In genomic region chr6:119008638-119009166, GRCm38 (mm10) we compare ENCODE assay signal across 24 mouse cellular contexts.
A peak's percentile ranks its signal among the peaks of the same experiment; 100 is the strongest.
DNase-seq lines count a peak whose midpoint lies in the region; ATAC-seq lines count a peak whose summit lies in the region.
"Had no signal": no experiment of that assay in that cellular context is flagged by ENCODE, and none has a peak within 500 bp of the region (broad histone marks: within the 10 kb centered on the region; RNA-seq: fewer than 3 reads in every experiment).

No protein-coding gene starts in this region.

- no peak for ATAC-seq in liver, embryonic 13.5 days (ENCODE audit: low read depth)
- ATAC-seq in liver, embryonic 11.5 days (replicated peaks; ENCODE audit: low FRiP score) = no peak
- ATAC-seq in lung, embryonic 15.5 days (ENCODE audit: borderline replicate concordance, extremely low read depth, low FRiP score, low TSS enrichment) = no peak; the same call in 1 of the 2 replicates
- ATAC-seq: forebrain, embryonic 14.5 days; forebrain, postnatal 0 days; hindbrain, embryonic 16.5 days had no signal

- H3K27ac ChIP-seq in liver, embryonic 13.5 days = no peak overlapping the region
- no peak overlapping the region for H3K27ac ChIP-seq in liver, embryonic 11.5 days (ENCODE audit: low read depth, low read length)
- peak overlapping the region; percentile 67 for H3K27ac ChIP-seq in lung, embryonic 15.5 days
- H3K27ac ChIP-seq: embryonic facial prominence, embryonic 15.5 days; gastrocnemius, adult 2 months; heart, embryonic 10.5 days; heart, embryonic 15.5 days; hindbrain, embryonic 10.5 days; hindbrain, embryonic 13.5 days had no signal

- H3K27me3 ChIP-seq in liver, embryonic 13.5 days = 0 out of 2 replicates have a peak, but pooled peaks cover 2% of the 10 kb centered on the region
- no peaks in the 10 kb centered on the region for H3K27me3 ChIP-seq in liver, embryonic 11.5 days (replicated peaks; ENCODE audit: control insufficient read depth, insufficient read depth, low read length)
- H3K27me3 ChIP-seq in lung, embryonic 15.5 days = no peaks in the 10 kb centered on the region
- H3K27me3 ChIP-seq: embryonic facial prominence, embryonic 12.5 days; embryonic facial prominence, embryonic 15.5 days; heart, embryonic 15.5 days; hindbrain, embryonic 13.5 days had no signal

- no peak overlapping the region for H3K4me3 ChIP-seq in liver, embryonic 13.5 days (replicated peaks)
- H3K4me3 ChIP-seq in liver, embryonic 11.5 days (ENCODE audit: low read depth, low read length) = no peak overlapping the region
- H3K4me3 ChIP-seq in lung, embryonic 15.5 days = no peak overlapping the region
- H3K4me3 ChIP-seq: embryonic facial prominence, embryonic 12.5 days; embryonic facial prominence, embryonic 15.5 days; gastrocnemius, adult 2 months; heart, embryonic 10.5 days; heart, embryonic 15.5 days; hindbrain, embryonic 10.5 days; hindbrain, embryonic 13.5 days had no signal

- peak; percentile 15 for DNase-seq in heart, adult 11 months
- DNase-seq in heart, adult 8-10 months (ENCODE audit: low spot score) = no peak
- no peak for DNase-seq in liver, embryonic 13.5 days
- no peak for DNase-seq in liver, embryonic 11.5 days (ENCODE audit: low spot score)
- no peak for DNase-seq in lung, postnatal 4 days
- DNase-seq in testis, postnatal 14 days (ENCODE audit: low spot score) = peak; percentile 19
- DNase-seq in testis, postnatal 10 days (ENCODE audit: low spot score) = no peak
- DNase-seq: adrenal gland, adult 2 months; adrenal gland, postnatal 14 days; forebrain, postnatal 0 days; gastrocnemius, adult 2 months; gastrocnemius, postnatal 14 days; heart, adult 18-20 months; heart, postnatal 10 days; heart, postnatal 36 days had no signal

- WGBS in liver, embryonic 13.5 days (ENCODE audit: insufficient replicate concordance) = 73% methylated on average over 7 of the region's 7 CpGs
- WGBS in liver, embryonic 11.5 days = 76% methylated on average over 7 of the region's 7 CpGs
- WGBS in lung, embryonic 15.5 days = 52% methylated on average over 7 of the region's 7 CpGs

- peaks cover 44% of the 10 kb centered on the region for H3K4me1 ChIP-seq in liver, embryonic 13.5 days (replicated peaks)
- H3K4me1 ChIP-seq in liver, embryonic 11.5 days (replicated peaks; ENCODE audit: control insufficient read depth, insufficient read depth, low read length) = peaks cover 3% of the 10 kb centered on the region; the same call in 1 of the 2 replicates
- H3K4me1 ChIP-seq in lung, embryonic 15.5 days = peaks cover 10% of the 10 kb centered on the region; the same call in 1 of the 2 replicates

- no peak overlapping the region for H3K9ac ChIP-seq in liver, embryonic 13.5 days
- H3K9ac ChIP-seq in liver, embryonic 11.5 days (ENCODE audit: low read depth, low read length) = no peak overlapping the region
- H3K9ac ChIP-seq in lung, embryonic 15.5 days = no peak overlapping the region
- H3K9ac ChIP-seq: embryonic facial prominence, embryonic 12.5 days; embryonic facial prominence, embryonic 15.5 days; forebrain, postnatal 0 days; heart, embryonic 15.5 days; hindbrain, embryonic 13.5 days had no signal

- H3K36me3 ChIP-seq in liver, embryonic 13.5 days = 0 out of 2 replicates have a peak, but pooled peaks cover 6% of the 10 kb centered on the region
- H3K36me3 ChIP-seq in liver, embryonic 11.5 days (ENCODE audit: control insufficient read depth, insufficient read depth, low read length) = no peaks in the 10 kb centered on the region
- no peaks in the 10 kb centered on the region for H3K36me3 ChIP-seq in lung, embryonic 15.5 days
- H3K36me3 ChIP-seq: embryonic facial prominence, embryonic 12.5 days; embryonic facial prominence, embryonic 15.5 days; heart, embryonic 10.5 days; heart, embryonic 15.5 days; hindbrain, embryonic 10.5 days; hindbrain, embryonic 13.5 days had no signal

- H3K4me2 ChIP-seq in liver, embryonic 13.5 days = peak overlapping the region; percentile 32
- H3K4me2 ChIP-seq in liver, embryonic 11.5 days = no peak overlapping the region
- H3K4me2 ChIP-seq in lung, embryonic 15.5 days = no peak overlapping the region
- H3K4me2 ChIP-seq: embryonic facial prominence, embryonic 12.5 days; embryonic facial prominence, embryonic 15.5 days; heart, embryonic 15.5 days; hindbrain, embryonic 13.5 days had no signal

- no peaks in the 10 kb centered on the region for H3K9me3 ChIP-seq in liver, embryonic 13.5 days (replicated peaks)
- H3K9me3 ChIP-seq in liver, embryonic 11.5 days (ENCODE audit: control insufficient read depth, low read length) = no peaks in the 10 kb centered on the region
- no peaks in the 10 kb centered on the region for H3K9me3 ChIP-seq in lung, embryonic 15.5 days
- H3K9me3 ChIP-seq: embryonic facial prominence, embryonic 12.5 days; embryonic facial prominence, embryonic 15.5 days; heart, embryonic 10.5 days; heart, embryonic 15.5 days; hindbrain, embryonic 10.5 days; hindbrain, embryonic 13.5 days had no signal

Comparison
In these comparisons a context has a peak if more than half of its experiments do, and no peak if none do; other contexts are left out.
1. DNase-seq: peak in heart, adult 11 months (single experiment) and testis, postnatal 14 days (single experiment); none in heart, adult 8-10 months (single experiment), liver, embryonic 13.5 days (single experiment), liver, embryonic 11.5 days (single experiment), lung, postnatal 4 days (0 of 2) and testis, postnatal 10 days (single experiment).